Mouse (Mus musculus) CH12.LX (cell line): ENCODE measurements at regions not wholly inside any gene's neighbourhood (a gene's known extent, or its start where the extent isn't known, plus 50 kb on each side); places are given as distances from the start of the nearest gene placed in this dataset.
A peak's percentile ranks its signal among the peaks of the same experiment; 100 is the strongest.

Experiments
- DNase-seq: peaks from one replicate; pipeline ENCODE4 v3.0.0-alpha.2; 2013; ENCODE audit errors: extremely low read depth
- H3K27ac ChIP-seq: 2 replicates; pipeline ENCODE4 v1.5.1; 2012; ENCODE audit warnings: low read depth, mild to moderate bottlenecking, control low read depth, moderate library complexity; ENCODE audit not compliant: insufficient read depth
- H3K27me3 ChIP-seq: replicated peaks from 2 replicates; pipeline ENCODE3; 2012; ENCODE audit warnings: inconsistent platforms
- H3K36me3 ChIP-seq, 2 experiments: replicated peaks in 1 of 2; 2 replicates each; pipeline versions ENCODE3 to v1.6.1; 2012; ENCODE audit warnings: inconsistent platforms in 1 of 2, low read length in 1 of 2, mild to moderate bottlenecking in 1 of 2, mixed read lengths in 1 of 2, moderate library complexity in 1 of 2; ENCODE audit not compliant: control insufficient read depth in 1 of 2, insufficient read depth in 1 of 2
- H3K4me1 ChIP-seq, 2 experiments: 2 replicates each; pipeline ENCODE4 v1.6.1; 2012; ENCODE audit warnings: inconsistent platforms in 1 of 2, moderate library complexity in 1 of 2; ENCODE audit not compliant: insufficient read depth in 2 of 2, control insufficient read depth in 1 of 2
- H3K4me2 ChIP-seq: 2 replicates; pipeline ENCODE4 v1.6.1; 2012; ENCODE audit warnings: low read depth, mild to moderate bottlenecking, control low read depth; ENCODE audit not compliant: poor library complexity, insufficient read depth, severe bottlenecking
- H3K4me3 ChIP-seq, 3 experiments: fragments of 150-350 bp in 1 of 3; sonication (generic) in 1 of 3; replicated peaks in 1 of 3; 2 replicates each; pipeline versions ENCODE3 to v1.5.1; 2011 to 2012; ENCODE audit warnings: low read depth in 2 of 3, low read length in 2 of 3, mild to moderate bottlenecking in 2 of 3, moderate library complexity in 2 of 3, control low read depth in 1 of 3, improper control_type of control experiment in 1 of 3, inconsistent platforms in 1 of 3, mixed read lengths in 1 of 3; ENCODE audit not compliant: poor library complexity in 1 of 3
- H3K79me2 ChIP-seq: replicated peaks from 2 replicates; pipeline ENCODE4 v1.6.1; 2012; ENCODE audit warnings: mild to moderate bottlenecking, moderate library complexity; ENCODE audit not compliant: control insufficient read depth, poor library complexity, insufficient read depth, severe bottlenecking; ENCODE audit errors: extremely low read depth
- H3K9ac ChIP-seq: 2 replicates; pipeline ENCODE4 v1.6.1; 2012; ENCODE audit warnings: low read depth, mild to moderate bottlenecking, control low read depth, moderate library complexity; ENCODE audit not compliant: insufficient read depth
- H3K9me3 ChIP-seq: replicated peaks from 2 replicates; pipeline ENCODE3; 2012; ENCODE audit warnings: low read length, inconsistent platforms, mixed read lengths
- BHLHE40 ChIP-seq: IDR thresholded peaks from 2 replicates; pipeline ENCODE4 v1.6.1; 2011; ENCODE audit warnings: mild to moderate bottlenecking, low read depth, low read length, improper control_type of control experiment
- CHD1 ChIP-seq: IDR thresholded peaks from 2 replicates; pipeline ENCODE4 v1.6.1; 2012; ENCODE audit warnings: low read depth, low read length, improper control_type of control experiment, inconsistent platforms
- CHD2 ChIP-seq: IDR thresholded peaks from 2 replicates; pipeline ENCODE4 v1.6.1; 2011; ENCODE audit warnings: low read length, improper control_type of control experiment
- CTCF ChIP-seq, 2 experiments: IDR thresholded peaks in 1 of 2; conservative IDR thresholded peaks in 1 of 2; 2 replicates each; pipeline ENCODE4 v1.5.1; 2011 to 2012; ENCODE audit warnings: low read depth in 2 of 2, low read length in 2 of 2, improper control_type of control experiment in 1 of 2, inconsistent platforms in 1 of 2, mild to moderate bottlenecking in 1 of 2, moderate library complexity in 1 of 2
- E2F4 ChIP-seq: IDR thresholded peaks from 2 replicates; pipeline ENCODE4 v1.6.1; 2011; ENCODE audit warnings: low read depth, low read length, improper control_type of control experiment; ENCODE audit not compliant: insufficient replicate concordance
- EP300 ChIP-seq: IDR thresholded peaks from 2 replicates; pipeline ENCODE4 v1.6.1; 2011; ENCODE audit warnings: low read length, improper control_type of control experiment
- ETS1 ChIP-seq: conservative IDR thresholded peaks from 2 replicates; pipeline ENCODE4 v1.6.1; 2012; ENCODE audit warnings: low read depth, mild to moderate bottlenecking, inconsistent platforms, low read length, improper control_type of control experiment, moderate library complexity
- GABPA ChIP-seq: IDR thresholded peaks from 2 replicates; pipeline ENCODE4 v1.6.1; 2012; ENCODE audit warnings: low read depth, low read length, improper control_type of control experiment, inconsistent platforms; ENCODE audit not compliant: insufficient replicate concordance
- IRF4 ChIP-seq: IDR thresholded peaks from 2 replicates; pipeline ENCODE4 v1.6.1; 2014; ENCODE audit warnings: low read depth, mild to moderate bottlenecking, inconsistent platforms, low read length, improper control_type of control experiment
- JUN ChIP-seq: IDR thresholded peaks from 2 replicates; pipeline ENCODE4 v1.6.1; 2011; ENCODE audit warnings: low read depth, mild to moderate bottlenecking, low read length, improper control_type of control experiment, moderate library complexity; ENCODE audit not compliant: insufficient read depth
- JUND ChIP-seq: conservative IDR thresholded peaks from 2 replicates; pipeline ENCODE4 v1.6.1; 2011; ENCODE audit warnings: low read depth, low read length, improper control_type of control experiment
- KAT2A ChIP-seq: IDR thresholded peaks from 2 replicates; pipeline ENCODE4 v1.6.1; 2012; ENCODE audit warnings: low read length, improper control_type of control experiment, inconsistent platforms; ENCODE audit not compliant: insufficient replicate concordance
- MAFK ChIP-seq: IDR thresholded peaks from 2 replicates; pipeline ENCODE4 v1.6.1; 2011; ENCODE audit warnings: low read length, improper control_type of control experiment; ENCODE audit not compliant: insufficient replicate concordance
- MAX ChIP-seq: IDR thresholded peaks from 2 replicates; pipeline ENCODE4 v1.6.1; 2011; ENCODE audit warnings: low read length, improper control_type of control experiment
- MAZ ChIP-seq: IDR thresholded peaks from 2 replicates; pipeline ENCODE4 v1.6.1; 2012; ENCODE audit warnings: low read depth, mild to moderate bottlenecking, inconsistent platforms, low read length, improper control_type of control experiment, moderate library complexity
- POLR2A ChIP-seq: IDR thresholded peaks from 2 replicates; pipeline ENCODE4 v1.6.1; 2011; ENCODE audit warnings: low read depth, mild to moderate bottlenecking, improper control_type of control experiment, low read length
- POLR2AphosphoS2 ChIP-seq: IDR thresholded peaks from 2 replicates; pipeline ENCODE4 v1.6.1; 2011; ENCODE audit warnings: low read depth, low read length, improper control_type of control experiment
- RAD21 ChIP-seq: IDR thresholded peaks from 2 replicates; pipeline ENCODE4 v1.6.1; 2011; ENCODE audit warnings: low read depth, mild to moderate bottlenecking, low read length, improper control_type of control experiment, moderate library complexity
- RCOR1 ChIP-seq: conservative IDR thresholded peaks from 2 replicates; pipeline ENCODE4 v1.6.1; 2012; ENCODE audit warnings: low read depth, mild to moderate bottlenecking, inconsistent platforms, low read length, improper control_type of control experiment
- SIN3A ChIP-seq: IDR thresholded peaks from 2 replicates; pipeline ENCODE4 v1.6.1; 2012; ENCODE audit warnings: low read length, improper control_type of control experiment, inconsistent platforms
- SMC3 ChIP-seq: IDR thresholded peaks from 2 replicates; pipeline ENCODE4 v1.6.1; 2011; ENCODE audit warnings: low read depth, low read length, improper control_type of control experiment
- TBP ChIP-seq: conservative IDR thresholded peaks from 2 replicates; pipeline ENCODE4 v1.6.1; 2011; ENCODE audit warnings: low read depth, low read length, improper control_type of control experiment
- TCF12 ChIP-seq: IDR thresholded peaks from 2 replicates; pipeline ENCODE4 v1.6.1; 2014; ENCODE audit warnings: low read depth, mild to moderate bottlenecking, inconsistent platforms, low read length, improper control_type of control experiment
- USF1 ChIP-seq: IDR thresholded peaks from 2 replicates; pipeline ENCODE4 v1.6.1; 2014; ENCODE audit warnings: low read depth, mild to moderate bottlenecking, inconsistent platforms, low read length, improper control_type of control experiment
- ZNF384 ChIP-seq: IDR thresholded peaks from 2 replicates; pipeline ENCODE4 v1.6.1; 2012; ENCODE audit warnings: low read depth, low read length, improper control_type of control experiment, inconsistent platforms
- dilution Hi-C: fragments of 300-500 bp; cut with MboI; formaldehyde crosslinking; loops from 2 replicates; pipeline ENCODE4 v1.14.3; 2020; ENCODE audit warnings: low sequenced_read_pairs; ENCODE audit not compliant: extremely low pct_unique_long_range_greater_than_20kb, extremely low pct_ligation_motif_present
- in situ Hi-C: fragments of 300-500 bp; cut with MboI; formaldehyde crosslinking; loops from 3 replicates; pipeline ENCODE4 v1.14.3; 2019; ENCODE audit warnings: low sequenced_read_pairs, low pct_ligation_motif_present, low pct_unique_long_range_greater_than_20kb, mixed read lengths

GRCm38 (mm10) chr7:136150196-136150595, 434.0 kb upstream of the Mki67 start:
- in situ Hi-C loops (no loop called here), dilution Hi-C loops (no loop called here)
- no peak for DNase-seq
- Histone ChIP-seq H3K27me3 (peaks cover 54% of the 10 kb centered on the region), H3K4me2 (no peak overlapping the region), H3K36me3 (no peaks in the 10 kb centered on the region), H3K4me3 (no peak overlapping the region), H3K9ac (no peak overlapping the region), H3K4me1 (no peaks in the 10 kb centered on the region), H3K9me3 (no peaks in the 10 kb centered on the region), H3K79me2 (no peaks in the 10 kb centered on the region), H3K27ac (no peak overlapping the region)
- no peak for TF ChIP-seq RCOR1

- no peak overlapping the region for H3K4me2 ChIP-seq
- dilution Hi-C loops (no loop called here), in situ Hi-C loops (no loop called here)
- H3K27ac ChIP-seq = no peak overlapping the region
- TF ChIP-seq BHLHE40 (no peak), TCF12 (no peak), IRF4 (no peak), MAZ (no peak), TBP (no peak), JUN (no peak), GABPA (no peak), POLR2AphosphoS2 (no peak)
- no peak overlapping the region for H3K9ac ChIP-seq
- no peak for DNase-seq
- H3K36me3 ChIP-seq = no peaks in the 10 kb centered on the region
- no peak overlapping the region for H3K4me3 ChIP-seq
- no peaks in the 10 kb centered on the region for H3K79me2 ChIP-seq
- H3K4me1 ChIP-seq = no peaks in the 10 kb centered on the region
- peaks cover 54% of the 10 kb centered on the region for H3K27me3 ChIP-seq
- H3K9me3 ChIP-seq = no peaks in the 10 kb centered on the region
Measured at GRCm38 (mm10) chr7:136151301-136151930, 435.3 kb upstream of the Mki67 start.

GRCm38 (mm10) chr7:136152470-136152869, 436.3 kb upstream of the Mki67 start:
- dilution Hi-C loops = no loop called here
- H3K27ac ChIP-seq = no peak overlapping the region
- in situ Hi-C loops = no loop called here
- H3K36me3 ChIP-seq = no peaks in the 10 kb centered on the region
- H3K79me2 ChIP-seq = no peaks in the 10 kb centered on the region
- no peaks in the 10 kb centered on the region for H3K4me1 ChIP-seq
- peaks cover 50% of the 10 kb centered on the region for H3K27me3 ChIP-seq
- H3K4me3 ChIP-seq = no peak overlapping the region
- no peak overlapping the region for H3K4me2 ChIP-seq
- peak; percentile 41 for DNase-seq
- no peaks in the 10 kb centered on the region for H3K9me3 ChIP-seq
- H3K9ac ChIP-seq = no peak overlapping the region
- TF ChIP-seq RAD21 (peak; percentile 49), USF1 (no peak), MAX (no peak), JUND (no peak), TBP (no peak), GABPA (no peak), ZNF384 (no peak), MAFK (peak; percentile 80; the same call in 1 of the 2 replicates), CHD2 (no peak), BHLHE40 (no peak), POLR2A (no peak), SIN3A (no peak), CHD1 (no peak), E2F4 (no peak), CTCF (conservative IDR thresholded peaks at IDR 0.05 in 1 of 2, IDR thresholded peaks at IDR 0.05 in 1 of 2; ENCODE audit: low read depth in 2 of 2, low read length in 2 of 2) (peak; percentile 66 to 69), JUN (no peak), EP300 (no peak), RCOR1 (no peak), ETS1 (no peak), KAT2A (no peak), SMC3 (peak; percentile 23)
